Mouse (Mus musculus) cerebellum, postnatal 14 days (tissue): ENCODE measurements at regions not wholly inside any gene's neighbourhood (a gene's known extent, or its start where the extent isn't known, plus 50 kb on each side); places are given as distances from the start of the nearest gene placed in this dataset.
A peak's percentile ranks its signal among the peaks of the same experiment; 100 is the strongest.
"Not testable (repeated sequence)": the region's sequence is repeated elsewhere in the genome, so short reads cannot be mapped to it uniquely, and the experiment has no call there.

Source experiments
- DNase-seq, 2 experiments: peaks; one replicate each; pipeline ENCODE4 v3.0.0; 2021; ENCODE audit warnings: mixed read lengths in 2 of 2

- no peak for DNase-seq
Measured at GRCm38 (mm10) chr10:15046285-15046684, 328.3 kb upstream of the Gje1 start.

- DNase-seq, result no peak
Measured at GRCm38 (mm10) chr10:15037571-15037970, 319.6 kb upstream of the Gje1 start.

GRCm38 (mm10) chr10:15031517-15031916 is 313.5 kb upstream of the Gje1 start:
- DNase-seq, result no peak

- peak; percentile 5 to 59 for DNase-seq
Measured at GRCm38 (mm10) chr10:15029151-15029550, 311.1 kb upstream of the Gje1 start.

- DNase-seq, result no peak
Measured at GRCm38 (mm10) chr10:15013919-15014318, 295.9 kb upstream of the Gje1 start.

DNA sequence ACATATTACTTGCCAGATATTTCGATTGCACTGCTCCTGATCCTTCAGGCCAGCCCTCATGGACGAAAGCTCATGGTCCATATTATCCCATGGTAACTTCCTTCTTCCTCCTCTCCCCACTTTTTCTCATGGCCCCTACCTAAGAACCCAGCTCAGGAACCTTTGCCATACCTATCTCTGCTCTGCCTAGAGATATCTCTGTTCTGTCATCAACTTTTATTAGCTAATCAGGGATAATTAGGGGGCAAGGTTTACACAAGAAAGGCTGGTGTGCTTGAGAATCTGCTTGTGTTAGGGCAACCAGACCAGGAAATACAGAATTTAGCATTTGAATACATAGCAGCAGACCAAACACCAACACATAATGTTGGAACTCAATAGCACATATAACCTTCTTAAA is 278.4 kb upstream of the Gje1 start:
- no peak for DNase-seq

- DNase-seq, result peak; percentile 2 to 34
Measured at GRCm38 (mm10) chr10:14989601-14990140, 271.7 kb upstream of the Gje1 start.

GRCm38 (mm10) chr10:14986566-14986965 is 268.6 kb upstream of the Gje1 start:
- not testable (repeated sequence) for DNase-seq

DNA sequence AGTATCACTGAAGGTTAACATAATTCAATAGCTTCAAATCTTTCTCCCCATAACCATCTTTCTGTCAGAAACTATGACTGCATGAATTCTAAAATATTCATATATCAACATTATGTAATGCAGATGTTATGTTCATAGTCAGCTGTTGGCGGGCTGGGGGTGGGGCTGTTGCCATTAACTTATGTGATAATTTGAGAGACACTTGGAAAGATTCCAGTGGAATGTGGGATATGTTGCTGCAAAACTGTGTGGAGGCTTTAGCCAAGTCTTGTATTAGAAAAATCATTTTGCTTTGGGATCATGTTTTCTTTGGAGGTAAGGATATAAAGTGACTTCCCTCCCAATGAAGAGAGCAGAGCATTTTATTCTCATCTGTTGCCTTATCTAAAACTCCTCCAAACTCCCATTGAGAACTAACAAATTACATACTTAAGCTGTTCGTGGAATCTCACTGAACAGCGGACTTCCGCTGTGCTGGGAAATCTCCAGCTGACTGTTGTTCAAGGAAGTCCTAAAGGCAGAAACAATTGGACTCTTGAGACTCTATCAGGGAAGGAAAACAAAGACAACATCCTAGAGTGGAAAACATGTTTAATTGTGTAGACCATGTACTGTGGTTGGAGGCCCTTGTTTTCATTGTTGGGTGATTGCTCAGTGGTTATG is 260.2 kb upstream of the Gje1 start:
- DNase-seq, result no peak

DNA sequence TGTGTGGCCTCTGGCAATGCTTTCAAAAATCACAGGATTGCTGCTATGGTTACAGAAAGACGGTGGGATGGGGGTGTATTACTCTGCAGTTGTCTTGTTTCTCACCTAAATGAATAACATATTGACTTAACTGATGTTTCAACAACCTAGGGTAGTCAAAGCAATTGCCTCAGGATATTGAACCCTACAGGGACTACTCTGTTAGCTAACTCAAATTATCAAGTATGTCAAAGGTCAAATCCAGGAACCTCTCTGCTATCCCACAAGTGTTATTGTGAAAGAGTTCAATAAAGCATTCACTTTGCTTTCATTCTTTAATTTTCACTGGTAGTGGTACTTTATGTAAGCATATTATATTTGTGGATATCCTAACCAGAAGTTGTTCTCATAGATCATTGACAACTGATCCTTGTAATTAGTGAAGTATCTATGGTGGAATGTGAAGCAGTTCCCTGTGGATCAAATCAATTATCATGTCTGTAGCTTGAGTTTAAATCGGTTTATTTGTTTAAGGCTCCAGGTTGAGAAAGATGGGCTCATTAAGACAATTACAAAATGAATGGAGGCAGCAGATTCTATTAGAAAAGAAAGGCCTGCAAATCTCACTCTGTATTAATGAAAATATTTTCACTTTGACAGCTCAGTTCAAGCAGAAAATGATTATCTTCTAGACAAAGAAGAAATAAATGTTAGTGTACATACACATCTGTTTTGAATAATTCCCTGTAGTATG is 259.4 kb upstream of the Gje1 start:
- no peak for DNase-seq

DNA sequence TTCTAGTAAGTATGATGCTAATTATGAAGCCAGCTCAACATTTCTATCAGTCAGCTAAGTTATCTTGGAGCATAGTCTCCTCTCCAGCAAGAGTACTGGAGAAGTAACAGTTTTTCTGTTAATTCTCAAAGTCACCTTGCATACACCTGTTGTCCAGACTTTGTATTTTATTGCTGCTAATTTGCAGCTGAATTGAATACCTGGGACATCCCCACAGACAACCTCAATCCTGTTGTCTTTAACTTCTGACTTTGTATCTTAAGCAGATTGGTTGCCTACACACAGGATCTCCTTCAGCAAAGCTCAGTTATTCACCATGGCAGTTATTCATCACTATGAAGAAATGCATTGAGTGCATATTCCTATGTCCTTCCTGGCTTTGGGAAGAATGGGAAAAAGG is 251.7 kb upstream of the Gje1 start:
- no peak for DNase-seq

DNA sequence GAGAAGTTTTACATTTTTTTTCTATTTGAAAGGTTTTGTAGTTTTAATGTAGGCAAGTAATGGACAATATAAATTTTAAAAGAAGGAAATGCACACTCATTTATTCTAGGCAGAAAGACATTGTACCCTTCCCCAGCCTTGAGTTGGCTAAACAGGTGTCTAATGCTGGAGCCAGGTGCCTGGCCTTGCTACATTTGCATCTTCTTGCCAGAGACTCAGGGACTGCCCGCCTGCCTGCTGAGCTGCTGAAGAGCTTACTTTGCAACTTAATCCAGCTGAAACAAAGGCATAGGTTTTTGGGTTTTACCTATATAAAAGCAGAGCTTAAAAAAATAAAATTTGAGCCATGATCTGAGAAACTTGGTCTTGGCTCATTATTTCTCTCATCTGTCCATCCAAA is 249.6 kb upstream of the Gje1 start:
- no peak for DNase-seq

- DNase-seq, result not testable (repeated sequence)
Measured at GRCm38 (mm10) chr10:14966771-14967170, 248.8 kb upstream of the Gje1 start.

GRCm38 (mm10) chr10:14952899-14953478 is 235.0 kb upstream of the Gje1 start:
- no peak for DNase-seq

DNA sequence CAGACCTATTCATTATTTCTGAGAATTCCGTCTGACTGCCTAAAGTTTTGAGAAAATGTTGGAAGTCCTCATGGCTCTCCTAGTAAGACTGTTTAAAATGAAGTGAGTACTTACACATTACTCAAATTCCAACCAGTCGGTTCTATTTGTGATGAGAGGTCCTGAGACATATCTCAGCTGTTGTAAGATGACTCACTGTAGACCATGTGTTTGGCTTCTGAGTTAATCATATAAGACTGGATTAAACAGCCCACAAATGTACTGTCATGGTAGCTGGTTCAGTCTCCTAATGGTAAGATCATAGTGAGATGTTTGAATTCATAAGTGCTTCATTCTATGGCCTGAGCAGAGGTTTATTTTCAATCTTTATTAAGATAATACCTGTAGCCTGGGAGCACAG is 223.9 kb upstream of the Gje1 start:
- DNase-seq, result no peak
